Mouse (Mus musculus): ENCODE measurements at regions not wholly inside any gene's neighbourhood (a gene's known extent, or its start where the extent isn't known, plus 50 kb on each side); places are given as distances from the start of the nearest gene placed in this dataset.

GRCm38 (mm10) chr5:75863358-75863757 is 114.9 kb downstream of the Kdr start:
- no peak for TF ChIP-seq GATA1 (IDR thresholded peaks at IDR 0.05; ENCODE audit: low read depth, low read length)
- TF ChIP-seq RAD21 (IDR thresholded peaks at IDR 0.05; ENCODE audit: low read depth, low read length): no peak
- TF ChIP-seq RCOR1 (IDR thresholded peaks at IDR 0.05; ENCODE audit: low read depth, low read length): no peak
- TF ChIP-seq SIN3A (IDR thresholded peaks at IDR 0.05; ENCODE audit: low read length): no peak
- no peak for TF ChIP-seq JUND (IDR thresholded peaks at IDR 0.05; ENCODE audit: low read depth, low read length)
- no peak for TF ChIP-seq CTCF (IDR thresholded peaks at IDR 0.05 in 2 of 3, conservative IDR thresholded peaks at IDR 0.05 in 1 of 3; ENCODE audit: control insufficient read depth in 1 of 3, insufficient read depth in 1 of 3, low read depth in 2 of 3, low read length in 3 of 3, poor library complexity in 1 of 3, severe bottlenecking in 1 of 3)
- TF ChIP-seq GABPA (IDR thresholded peaks at IDR 0.05; ENCODE audit: low read depth, low read length): no peak
- TF ChIP-seq USF1 (IDR thresholded peaks at IDR 0.05; ENCODE audit: low read depth, low read length): no peak
- H3K27ac ChIP-seq (ENCODE audit: control insufficient read depth, low read depth, low read length): no peak overlapping the region
- H3K27me3 ChIP-seq (ENCODE audit: control insufficient read depth in 1 of 2, insufficient read depth in 2 of 2, low read length in 2 of 2): no peaks in the 10 kb centered on the region

GRCm38 (mm10) chr5:75862630-75862991 is 115.6 kb downstream of the Kdr start:
- no peaks in the 10 kb centered on the region for H3K36me3 ChIP-seq (ENCODE audit: control insufficient read depth in 1 of 2, insufficient read depth in 2 of 2, low read length in 2 of 2)
- no peaks in the 10 kb centered on the region for H3K4me1 ChIP-seq (ENCODE audit: control insufficient read depth in 1 of 2, insufficient read depth in 2 of 2, low read length in 2 of 2)
- no peaks in the 10 kb centered on the region for H3K9me3 ChIP-seq (replicated peaks; ENCODE audit: insufficient read depth, low read length)
- H3K27ac ChIP-seq (ENCODE audit: control insufficient read depth, low read depth, low read length): no peak overlapping the region
- H3K79me2 ChIP-seq (ENCODE audit: control insufficient read depth, insufficient read depth, low read length, poor library complexity): no peaks in the 10 kb centered on the region
- DNase-seq (ENCODE audit: low read depth, low spot score): peak; percentile 63
- H3K4me3 ChIP-seq (ENCODE audit: control insufficient read depth in 1 of 2, insufficient read depth in 1 of 2, low read depth in 2 of 2, low read length in 2 of 2): no peak overlapping the region
- no peaks in the 10 kb centered on the region for H3K27me3 ChIP-seq (ENCODE audit: control insufficient read depth in 1 of 2, insufficient read depth in 2 of 2, low read length in 2 of 2)
- H3K9ac ChIP-seq (ENCODE audit: control insufficient read depth, low read depth, low read length, poor library complexity, severe bottlenecking): no peak overlapping the region
- TF ChIP-seq POLR2A (IDR thresholded peaks at IDR 0.05; ENCODE audit: control insufficient read depth in 1 of 2, insufficient read depth in 1 of 2, low read depth in 1 of 2, low read length in 2 of 2, poor library complexity in 1 of 2) (no peak), SMC3 (IDR thresholded peaks at IDR 0.05; ENCODE audit: low read depth, low read length) (peak; percentile 83), ZC3H11A (IDR thresholded peaks at IDR 0.05; ENCODE audit: low read depth, low read length) (peak; percentile 69), BHLHE40 (IDR thresholded peaks at IDR 0.05; ENCODE audit: borderline replicate concordance, low read depth, low read length) (no peak), RAD21 (IDR thresholded peaks at IDR 0.05; ENCODE audit: low read depth, low read length) (peak; percentile 85), CTCF (IDR thresholded peaks at IDR 0.05 in 2 of 3, conservative IDR thresholded peaks at IDR 0.05 in 1 of 3; ENCODE audit: control insufficient read depth in 1 of 3, insufficient read depth in 1 of 3, low read depth in 2 of 3, low read length in 3 of 3, poor library complexity in 1 of 3, severe bottlenecking in 1 of 3) (peak; percentile 69 to 87 (median 84))

More at GRCm38 (mm10) chr5:75863358-75863757, 114.9 kb downstream of the Kdr start:
- no peaks in the 10 kb centered on the region for H3K36me3 ChIP-seq (ENCODE audit: control insufficient read depth in 1 of 2, insufficient read depth in 2 of 2, low read length in 2 of 2)
- H3K9me3 ChIP-seq (replicated peaks; ENCODE audit: insufficient read depth, low read length): no peaks in the 10 kb centered on the region
- no peaks in the 10 kb centered on the region for H3K79me2 ChIP-seq (ENCODE audit: control insufficient read depth, insufficient read depth, low read length, poor library complexity)
- no peak for DNase-seq (ENCODE audit: low read depth, low spot score)
- H3K4me1 ChIP-seq (ENCODE audit: control insufficient read depth in 1 of 2, insufficient read depth in 2 of 2, low read length in 2 of 2): no peaks in the 10 kb centered on the region
- H3K9ac ChIP-seq (ENCODE audit: control insufficient read depth, low read depth, low read length, poor library complexity, severe bottlenecking): no peak overlapping the region
- H3K4me3 ChIP-seq (ENCODE audit: control insufficient read depth in 1 of 2, insufficient read depth in 1 of 2, low read depth in 2 of 2, low read length in 2 of 2): no peak overlapping the region

DNA sequence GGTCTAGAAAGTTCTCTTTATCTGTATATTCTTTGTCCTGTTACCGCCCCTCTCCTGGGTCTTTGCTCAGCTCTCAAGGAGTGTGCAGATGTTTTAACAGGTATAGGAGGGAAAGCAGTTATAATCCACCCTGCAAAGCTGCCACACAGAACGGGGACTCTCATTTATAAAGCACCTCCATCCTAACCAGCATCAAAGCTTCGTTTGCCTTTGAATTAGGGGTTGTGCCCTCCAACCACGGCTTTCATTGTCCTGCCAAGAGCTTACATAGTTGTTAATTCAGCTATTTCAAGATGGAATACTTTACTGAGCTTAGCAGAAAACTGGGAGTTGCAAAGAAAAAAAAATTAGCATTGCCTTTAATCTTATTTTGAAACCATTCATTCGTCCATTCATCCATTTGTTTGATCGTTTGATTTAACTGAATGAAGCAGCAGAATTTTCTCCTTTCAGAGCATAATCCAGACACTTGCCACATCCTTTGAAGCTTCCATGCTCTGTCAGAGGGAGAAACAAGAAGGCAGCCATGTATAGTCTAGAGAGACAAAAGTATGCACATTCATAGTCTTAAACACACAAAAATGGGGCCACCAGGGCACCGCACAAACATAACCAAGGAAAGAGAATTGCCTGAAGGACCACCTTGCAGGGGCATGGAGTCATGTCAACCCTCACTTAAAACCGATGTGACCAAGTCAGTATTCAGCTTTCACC is 116.2 kb downstream of the Kdr start:
- no peaks in the 10 kb centered on the region for H3K4me1 ChIP-seq (ENCODE audit: control insufficient read depth in 1 of 2, insufficient read depth in 2 of 2, low read length in 2 of 2)

More for the DNA sequence above, 116.2 kb downstream of the Kdr start:
- Histone ChIP-seq H3K36me3 (ENCODE audit: control insufficient read depth in 1 of 2, insufficient read depth in 2 of 2, low read length in 2 of 2) (no peaks in the 10 kb centered on the region), H3K4me3 (ENCODE audit: control insufficient read depth in 1 of 2, insufficient read depth in 1 of 2, low read depth in 2 of 2, low read length in 2 of 2) (no peak overlapping the region), H3K9ac (ENCODE audit: control insufficient read depth, low read depth, low read length, poor library complexity, severe bottlenecking) (no peak overlapping the region), H3K27me3 (ENCODE audit: control insufficient read depth in 1 of 2, insufficient read depth in 2 of 2, low read length in 2 of 2) (no peaks in the 10 kb centered on the region), H3K9me3 (replicated peaks; ENCODE audit: insufficient read depth, low read length) (no peaks in the 10 kb centered on the region), H3K79me2 (ENCODE audit: control insufficient read depth, insufficient read depth, low read length, poor library complexity) (no peaks in the 10 kb centered on the region), H3K27ac (ENCODE audit: control insufficient read depth, low read depth, low read length) (no peak overlapping the region)
- TF ChIP-seq ZC3H11A (IDR thresholded peaks at IDR 0.05; ENCODE audit: low read depth, low read length): no peak
- no peak for TF ChIP-seq KAT2A (conservative IDR thresholded peaks at IDR 0.05; ENCODE audit: low read depth, low read length)
- no peak for TF ChIP-seq UBTF (IDR thresholded peaks at IDR 0.05; ENCODE audit: borderline replicate concordance, insufficient read depth, low read depth, low read length)
- no peak for TF ChIP-seq SMC3 (IDR thresholded peaks at IDR 0.05; ENCODE audit: low read depth, low read length)
- TF ChIP-seq POLR2AphosphoS2 (IDR thresholded peaks at IDR 0.05; ENCODE audit: low read length): no peak
- TF ChIP-seq POLR2A (IDR thresholded peaks at IDR 0.05; ENCODE audit: control insufficient read depth in 1 of 2, insufficient read depth in 1 of 2, low read depth in 1 of 2, low read length in 2 of 2, poor library complexity in 1 of 2): no peak
- no peak for TF ChIP-seq MAFK (IDR thresholded peaks at IDR 0.05; ENCODE audit: borderline replicate concordance, low read depth, low read length)
- TF ChIP-seq JUND (IDR thresholded peaks at IDR 0.05; ENCODE audit: low read depth, low read length): no peak
- no peak for TF ChIP-seq BHLHE40 (IDR thresholded peaks at IDR 0.05; ENCODE audit: borderline replicate concordance, low read depth, low read length)
- no peak for TF ChIP-seq HCFC1 (IDR thresholded peaks at IDR 0.05; ENCODE audit: low read depth, low read length)
- TF ChIP-seq TCF12 (IDR thresholded peaks at IDR 0.05; ENCODE audit: low read depth, low read length): no peak
- TF ChIP-seq POLR2AphosphoS5 (IDR thresholded peaks at IDR 0.05; ENCODE audit: borderline replicate concordance, low read depth, low read length): no peak
- TF ChIP-seq USF2 (IDR thresholded peaks at IDR 0.05; ENCODE audit: borderline replicate concordance in 1 of 2, insufficient read depth in 1 of 2, low read depth in 1 of 2, low read length in 2 of 2): no peak
- no peak for TF ChIP-seq SIN3A (IDR thresholded peaks at IDR 0.05; ENCODE audit: low read length)
- no peak for TF ChIP-seq MYB (IDR thresholded peaks at IDR 0.05; ENCODE audit: low read depth, low read length)
- no peak for TF ChIP-seq USF1 (IDR thresholded peaks at IDR 0.05; ENCODE audit: low read depth, low read length)
- TF ChIP-seq NELFE (IDR thresholded peaks at IDR 0.05; ENCODE audit: low read depth, low read length): no peak
- DNase-seq (ENCODE audit: low read depth, low spot score): no peak

All from MEL (cell line).